Mouse (Mus musculus): Measurements from ENCODE around the gene Lgi1. TPM values are rescaled to one million over a fixed set of nuclear protein-coding genes. Genes with fewer than 3 reads are reported as not detected.

The Lgi1 gene
- under 1 TPM; 0.32 to 0.41 TPM for total RNA-seq (2021)

- no peak for DNase-seq
- intact Hi-C loops (cut with DNase I), result no loop called here
These were observed at the start of gene Lgi1 for GRCm38 (mm10) chr19:38264505-38265500. Gene Lgi1, plus strand, starts transcription at chr19:38264536.

- intact Hi-C loops (cut with DNase I), result no loop called here
These were observed 46.6 kb upstream of the Lgi1 start for GRCm38 (mm10) chr19:38217696-38218095.

GRCm38 (mm10) chr19:38223356-38223904 lies 40.9 kb upstream of the Lgi1 start:
- intact Hi-C loops (cut with DNase I), result no loop called here
- DNase-seq, result no peak

More at GRCm38 (mm10) chr19:38217696-38218095, 46.6 kb upstream of the Lgi1 start:
- DNase-seq, result no peak

DNA sequence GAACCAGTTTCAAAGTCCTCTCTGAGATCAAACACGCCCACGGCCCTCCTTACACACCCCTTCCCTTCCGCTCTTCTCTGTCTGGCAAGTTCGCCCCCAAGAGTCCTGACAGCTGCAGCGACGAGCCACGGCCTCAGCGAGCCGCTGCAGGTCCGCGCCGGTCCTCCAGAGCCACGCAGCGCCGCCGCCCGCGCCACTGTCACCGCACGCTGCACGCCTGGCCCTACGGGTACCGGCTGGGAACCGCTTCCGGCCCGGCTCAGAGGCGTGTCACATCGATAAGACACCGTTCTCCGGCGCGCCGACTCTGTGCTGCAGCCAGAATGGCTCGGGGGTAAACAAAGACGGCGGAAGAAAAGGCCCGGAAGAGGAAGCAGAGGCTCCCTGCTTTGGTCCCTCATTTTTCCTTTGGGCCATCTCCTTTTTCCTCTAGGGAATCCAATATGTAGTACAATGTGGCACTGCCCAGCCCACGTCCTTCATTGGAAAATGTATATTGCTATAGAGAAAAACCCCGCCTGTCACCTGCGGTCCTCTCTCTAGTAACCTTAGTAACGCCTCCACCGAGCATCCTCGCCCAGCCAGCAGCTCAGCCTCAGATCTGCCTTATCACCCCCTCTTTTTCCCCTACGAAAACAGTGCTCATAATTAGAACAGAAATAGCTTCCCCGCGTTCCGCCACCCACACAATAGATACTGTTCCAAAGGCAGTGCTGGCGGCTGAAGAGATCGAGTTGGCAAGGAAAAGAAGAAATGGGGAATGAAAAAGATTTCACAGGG lies 40.2 kb upstream of the Lgi1 start, which contains the start of gene Fra10ac1:
Fra10ac1 (minus strand) TSS at position 252 of the 780 bp plus-strand sequence.
- intact Hi-C loops (cut with DNase I), result no loop called here
- peak; percentile 92 to 95 for DNase-seq

- peak in 1 of 2 experiments; percentile 6 for DNase-seq
These were observed 39.7 kb upstream of the Lgi1 start for GRCm38 (mm10) chr19:38224685-38225060.

DNA sequence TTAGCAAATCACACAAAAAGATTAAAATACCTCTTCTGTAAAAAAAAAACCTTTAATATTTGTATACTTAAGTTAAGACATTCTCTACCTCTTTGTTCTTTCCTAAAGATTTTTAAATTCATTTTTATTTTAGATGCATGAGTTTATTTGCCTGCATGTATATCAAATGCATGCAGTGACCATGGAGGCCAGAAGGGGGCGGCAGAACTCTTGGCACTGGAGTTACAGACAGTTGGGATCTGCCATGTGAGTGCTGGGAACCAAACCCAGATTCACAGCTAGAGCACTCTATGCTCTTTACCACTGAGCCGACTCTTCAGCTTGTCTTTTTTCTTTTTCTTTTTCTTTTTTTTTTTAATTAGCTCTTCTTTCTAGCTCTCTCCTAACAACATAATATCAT lies 35.6 kb upstream of the Lgi1 start:
- DNase-seq, result no peak
- intact Hi-C loops (cut with DNase I), result no loop called here

More at GRCm38 (mm10) chr19:38224685-38225060, 39.7 kb upstream of the Lgi1 start:
- intact Hi-C loops (cut with DNase I), result no loop called here

- no peak for DNase-seq
- intact Hi-C loops (cut with DNase I), result no loop called here
These were observed 32.2 kb upstream of the Lgi1 start for GRCm38 (mm10) chr19:38232087-38232486.

- DNase-seq, result no peak
- intact Hi-C loops (cut with DNase I), result no loop called here
These were observed 31.8 kb upstream of the Lgi1 start for GRCm38 (mm10) chr19:38232516-38232915.

DNA sequence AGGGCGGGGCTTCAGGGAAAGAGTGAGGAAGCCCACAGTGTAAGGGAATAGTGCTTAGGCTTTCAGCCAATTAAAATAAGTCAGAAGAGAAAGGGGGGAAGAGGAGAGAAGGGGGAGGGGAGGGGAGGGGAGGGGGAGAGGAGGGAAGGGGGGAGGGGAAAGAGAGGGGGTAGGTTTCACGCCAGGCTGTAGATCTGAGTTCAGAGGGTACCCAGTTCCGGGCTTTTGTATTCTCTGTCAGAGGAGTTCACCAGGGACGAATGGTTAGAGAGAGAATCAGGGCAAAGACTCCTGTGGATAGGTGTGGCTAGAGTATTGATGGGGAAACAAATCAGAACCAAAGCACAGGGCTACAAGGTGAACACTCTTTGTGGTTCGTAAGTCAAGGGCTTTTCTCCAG lies 27.8 kb upstream of the Lgi1 start:
- intact Hi-C loops (cut with DNase I), result no loop called here
- DNase-seq, result no peak

GRCm38 (mm10) chr19:38237834-38238212 lies 26.5 kb upstream of the Lgi1 start:
- intact Hi-C loops (cut with DNase I), result no loop called here
- DNase-seq, result no peak

DNA sequence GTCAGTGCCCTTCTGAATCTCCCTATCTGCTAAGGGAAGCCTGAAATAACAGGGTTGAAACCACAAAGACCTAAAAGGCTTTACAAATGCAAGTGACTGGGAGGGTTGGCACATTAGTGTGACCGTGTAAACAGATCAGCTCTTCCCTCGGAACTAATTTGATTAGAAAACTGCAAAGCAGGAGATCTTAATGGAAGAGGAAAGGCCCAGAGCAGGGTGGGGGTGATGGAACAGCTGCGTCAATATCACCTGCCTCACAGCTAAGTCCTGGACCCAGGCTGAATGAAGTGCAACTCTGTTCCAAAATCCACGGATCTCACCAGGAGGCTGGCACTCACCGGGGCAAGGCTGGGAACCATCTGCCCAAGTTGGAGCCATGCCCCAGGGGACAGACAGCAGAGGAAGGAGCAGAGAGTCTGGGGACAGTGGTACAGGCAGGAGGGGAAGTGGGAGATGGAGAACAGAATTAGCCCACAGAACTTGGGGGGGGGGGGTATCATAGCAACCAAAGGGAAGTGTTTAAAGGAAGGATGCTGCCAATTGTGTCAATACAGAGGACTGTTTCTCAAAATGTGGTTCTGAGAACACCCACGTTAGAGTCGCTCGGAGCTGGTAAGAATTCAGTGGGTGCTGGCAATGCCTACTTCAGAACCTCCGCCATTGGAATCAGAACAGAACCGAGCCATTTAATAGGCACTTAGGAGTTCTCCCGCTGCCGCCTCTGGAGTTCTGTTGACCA lies 26.0 kb upstream of the Lgi1 start:
- no peak for DNase-seq
- intact Hi-C loops (cut with DNase I), result no loop called here

- intact Hi-C loops (cut with DNase I), result no loop called here
- no peak for DNase-seq
These were observed 22.0 kb upstream of the Lgi1 start for GRCm38 (mm10) chr19:38242314-38242852.

DNA sequence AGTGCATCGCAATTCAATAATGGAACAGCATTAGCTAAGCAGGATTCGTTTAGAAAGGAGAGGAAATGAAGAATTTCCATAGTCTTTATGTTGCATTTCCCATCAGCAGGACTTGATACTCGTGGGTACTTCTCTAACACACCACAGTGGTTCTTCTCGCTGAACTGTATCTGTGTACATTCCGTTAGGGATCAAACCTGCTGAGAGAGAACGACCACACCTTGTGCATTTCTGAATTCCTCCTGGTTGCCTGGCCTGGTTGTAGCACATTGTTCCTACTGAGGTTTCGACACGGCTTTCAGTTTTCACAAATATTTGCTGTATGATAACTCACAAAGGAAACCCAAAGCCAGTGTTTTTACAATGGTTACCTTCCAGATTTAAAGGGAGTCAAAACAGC lies 19.6 kb upstream of the Lgi1 start:
- intact Hi-C loops (cut with DNase I), result no loop called here
- no peak for DNase-seq

- intact Hi-C loops (cut with DNase I), result no loop called here
- DNase-seq, result no peak
These were observed 18.8 kb upstream of the Lgi1 start for GRCm38 (mm10) chr19:38245361-38246176.

GRCm38 (mm10) chr19:38246177-38246622 lies 18.1 kb upstream of the Lgi1 start:
- intact Hi-C loops (cut with DNase I), result no loop called here

DNA sequence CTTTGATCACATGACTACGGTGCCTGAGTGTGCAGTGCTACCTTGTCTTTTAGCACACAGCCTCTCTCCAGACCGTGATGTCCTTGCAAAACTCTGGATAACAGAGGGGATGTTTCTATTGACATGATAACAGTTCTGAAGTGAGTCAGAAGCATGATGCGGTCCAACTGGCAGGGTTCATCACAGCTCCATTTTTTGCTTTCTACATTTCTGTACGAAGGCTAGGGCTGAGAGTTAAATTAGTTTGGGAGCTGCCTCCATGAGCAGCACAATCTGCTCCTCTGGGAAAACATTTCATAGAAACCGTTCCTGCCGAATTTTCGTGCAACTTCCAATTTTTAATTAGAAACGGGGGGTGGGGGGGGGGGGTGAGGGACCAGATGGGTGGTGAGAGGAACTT lies 14.7 kb upstream of the Lgi1 start:
- DNase-seq, result no peak
- intact Hi-C loops (cut with DNase I), result no loop called here

More at GRCm38 (mm10) chr19:38246177-38246622, 18.1 kb upstream of the Lgi1 start:
- no peak for DNase-seq

DNA sequence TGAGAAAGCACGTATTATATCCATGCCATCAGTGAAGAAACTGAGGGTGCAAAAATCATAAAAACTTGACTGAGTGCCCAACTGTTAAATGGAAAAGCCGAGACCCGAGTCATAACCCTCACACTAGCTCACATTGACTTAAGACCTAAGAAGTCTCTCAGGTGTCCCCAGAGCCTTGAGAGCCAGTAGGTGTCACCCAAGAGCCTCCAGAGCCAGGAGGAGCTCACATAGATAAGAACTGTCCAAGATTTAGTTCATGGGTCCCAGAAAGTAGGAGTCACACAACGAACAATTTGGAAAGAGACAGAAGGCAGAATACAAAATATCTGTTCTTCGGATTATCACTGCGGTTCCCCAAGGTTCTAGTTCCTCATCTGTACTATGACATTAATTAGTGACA lies 10.5 kb upstream of the Lgi1 start:
- intact Hi-C loops (cut with DNase I), result loop anchor here (1.0 kb wide), 2 partner anchors 71 to 99 kb away; no protein-coding TSS in a partner anchor
- DNase-seq, result peak; percentile 47 to 48

GRCm38 (mm10) chr19:38258651-38259065 lies 5.7 kb upstream of the Lgi1 start:
- intact Hi-C loops (cut with DNase I), result no loop called here
- peak in 1 of 2 experiments; percentile 27 for DNase-seq

GRCm38 (mm10) chr19:38259436-38259835 lies 4.9 kb upstream of the Lgi1 start:
- DNase-seq, result no peak
- intact Hi-C loops (cut with DNase I), result no loop called here

All from heart, postnatal 10 days (tissue).